Mouse (Mus musculus): ENCODE measurements around the gene Crybg3. TPM values are rescaled to one million over a fixed set of nuclear protein-coding genes. Genes with fewer than 3 reads are reported as not detected.

Crybg3 gene
- total RNA-seq (2021): 10 to 100 TPM; 12.5 to 19.5 TPM
- long read RNA-seq, experiment 1, partial matches to known transcripts: 1 of 2 reads
- long read RNA-seq, experiment 1, other reads (novel, unspliced or antisense): 1 of 2 reads
- long read RNA-seq, experiment 2: 0 reads

GRCm38 (mm10) chr16:59600311-59601251, at the start of gene Crybg3:
Gene Crybg3 (minus strand): TSS chr16:59600979.
- DNase-seq: peak; percentile 92 to 95

GRCm38 (mm10) chr16:59643766-59644165, 43.0 kb upstream of the Crybg3 start:
- DNase-seq: no peak

- DNase-seq: no peak
Observed at GRCm38 (mm10) chr16:59639985-59640384, 39.2 kb upstream of the Crybg3 start.

- DNase-seq: peak; percentile 95 to 97
Observed at GRCm38 (mm10) chr16:59639102-59639691, 38.4 kb upstream of the Crybg3 start, which contains the start of gene Arl6. Gene Arl6 (minus strand): TSS chr16:59639391.

- peak in 1 of 2 experiments; percentile 7 for DNase-seq
Observed at GRCm38 (mm10) chr16:59634598-59634997, 33.8 kb upstream of the Crybg3 start.

GRCm38 (mm10) chr16:59621554-59621953, 20.8 kb upstream of the Crybg3 start:
- no peak for DNase-seq

GRCm38 (mm10) chr16:59617167-59617566, 16.4 kb upstream of the Crybg3 start:
- DNase-seq: peak; percentile 51 to 53

GRCm38 (mm10) chr16:59615675-59616074, 14.9 kb upstream of the Crybg3 start:
- no peak for DNase-seq

GRCm38 (mm10) chr16:59610750-59611149, 10.0 kb upstream of the Crybg3 start:
- no peak for DNase-seq

GRCm38 (mm10) chr16:59604078-59604781, 3.5 kb upstream of the Crybg3 start:
- DNase-seq: no peak

GRCm38 (mm10) chr16:59599411-59600265, 1.1 kb downstream of the Crybg3 start:
- peak; percentile 19 to 24 for DNase-seq

GRCm38 (mm10) chr16:59598997-59599396, 1.8 kb downstream of the Crybg3 start:
- no peak for DNase-seq

- DNase-seq: no peak
Observed at GRCm38 (mm10) chr16:59597256-59597655, 3.5 kb downstream of the Crybg3 start.

GRCm38 (mm10) chr16:59594714-59595113, 6.1 kb downstream of the Crybg3 start:
- no peak for DNase-seq

GRCm38 (mm10) chr16:59590790-59591189, 10.0 kb downstream of the Crybg3 start:
- DNase-seq: no peak

GRCm38 (mm10) chr16:59588351-59589025, 12.3 kb downstream of the Crybg3 start:
- no peak for DNase-seq

- no peak for DNase-seq
Observed at GRCm38 (mm10) chr16:59587816-59588215, 13.0 kb downstream of the Crybg3 start.

- DNase-seq: no peak
Observed at GRCm38 (mm10) chr16:59586911-59587310, 13.9 kb downstream of the Crybg3 start.

GRCm38 (mm10) chr16:59586276-59586675, 14.5 kb downstream of the Crybg3 start:
- DNase-seq: no peak

- no peak for DNase-seq
Observed at GRCm38 (mm10) chr16:59585706-59586244, 15.0 kb downstream of the Crybg3 start.
